Mouse (Mus musculus) stomach, postnatal 0 days (tissue): ENCODE measurements around the gene Olfr279. TPM values are rescaled to one million over a fixed set of nuclear protein-coding genes. Genes with fewer than 3 reads are reported as not detected.

Source experiments
- ATAC-seq: fragments of 200-750 bp; cut with Nextera tagmentation; 2 replicates; pipeline ENCODE4 v1.8.0; 2017; ENCODE audit not compliant: low FRiP score, low TSS enrichment
- DNase-seq: peaks from one replicate; pipeline ENCODE4 v3.0.0-alpha.2; 2016; ENCODE audit warnings: low spot score
- H3K27ac ChIP-seq: fragments of 300-500 bp; sonication (generic); replicated peaks from 2 replicates; pipeline ENCODE4 v1.5.1; 2014; ENCODE audit warnings: mild to moderate bottlenecking, control low read depth
- H3K27me3 ChIP-seq: fragments of 300-500 bp; sonication (generic); 2 replicates; pipeline ENCODE4 v1.6.1; 2014; ENCODE audit warnings: low read length; ENCODE audit not compliant: control insufficient read depth, insufficient read depth
- H3K36me3 ChIP-seq: fragments of 300-500 bp; sonication (generic); 2 replicates; pipeline ENCODE4 v1.6.1; 2014; ENCODE audit warnings: low read length, mixed read lengths; ENCODE audit not compliant: control insufficient read depth, insufficient read depth
- H3K4me1 ChIP-seq: fragments of 300-500 bp; sonication (generic); replicated peaks from 2 replicates; pipeline ENCODE4 v1.6.1; 2014; ENCODE audit warnings: antibody characterized with exemption; ENCODE audit not compliant: control insufficient read depth, insufficient read depth
- H3K4me2 ChIP-seq: fragments of 300-500 bp; sonication (generic); replicated peaks from 2 replicates; pipeline ENCODE4 v1.6.1; 2014; ENCODE audit warnings: low read depth, mild to moderate bottlenecking, control low read depth, moderate library complexity
- H3K4me3 ChIP-seq: fragments of 300-500 bp; sonication (generic); 2 replicates; pipeline ENCODE4 v1.5.1; 2014; ENCODE audit warnings: low read depth, low read length, control low read depth
- H3K9ac ChIP-seq: fragments of 300-500 bp; sonication (generic); 2 replicates; pipeline ENCODE4 v1.6.1; 2014; ENCODE audit warnings: mild to moderate bottlenecking, low read length, control low read depth, mixed read lengths
- H3K9me3 ChIP-seq: fragments of 300-500 bp; sonication (generic); 2 replicates; pipeline ENCODE4 v1.6.1; 2016; ENCODE audit warnings: low read length; ENCODE audit not compliant: control insufficient read depth
- CTCF ChIP-seq: IDR thresholded peaks from 2 replicates; pipeline ENCODE4 v1.5.1; 2016; ENCODE audit warnings: antibody characterized with exemption, low read depth, mild to moderate bottlenecking, moderate library complexity
- EP300 ChIP-seq: optimal IDR thresholded peaks from 2 replicates; pipeline ENCODE3; 2016; ENCODE audit warnings: antibody characterized with exemption
- WGBS: fragments of 180-500 bp; shearing (Covaris S2); extraction: QIAGEN DNeasy Blood & Tissue Kit; methylation state at CpG from one replicate; pipeline ENCODE4 v1.1.7; 2014; 5-methylcytosine and 5-hydroxymethylcytosine counted together
- microRNA-seq: library from miRNA; unstranded; fragments of <30 nt; microRNA quantifications from one replicate; pipeline ENCODE4, GENCODE M21; 2016
- polyA plus RNA-seq: library from polyadenylated mRNA; unstranded; fragments of >200 nt; fragmentation: Nextera tagmentation; extraction: Ambion mirVana; gene quantifications from 2 replicates; pipeline ENCODE4 v1.2.1, GENCODE M21; 2015

Gene Olfr279
- polyA plus RNA-seq, 1 experiment from 2014 or later: not detected

GRCm38 (mm10) chr15:98545151-98545550, 52.9 kb downstream of the Olfr279 start:
- Histone ChIP-seq H3K4me3 (no peak overlapping the region), H3K36me3 (peaks cover 25% of the 10 kb centered on the region)
- WGBS: 87% methylated on average over 3 of the region's 3 CpGs

GRCm38 (mm10) chr15:98546843-98547242, 54.6 kb downstream of the Olfr279 start:
- Histone ChIP-seq H3K36me3 (peaks cover 33% of the 10 kb centered on the region), H3K9ac (no peak overlapping the region), H3K4me3 (no peak overlapping the region), H3K27me3 (no peaks in the 10 kb centered on the region), H3K9me3 (no peaks in the 10 kb centered on the region), H3K27ac (no peak overlapping the region), H3K4me1 (no peaks in the 10 kb centered on the region), H3K4me2 (no peak overlapping the region)
- WGBS: 91% methylated on average over 5 of the region's 5 CpGs
- ATAC-seq (no peak), DNase-seq (no peak)
- TF ChIP-seq EP300: no peak
- TF ChIP-seq CTCF: no peak

More at GRCm38 (mm10) chr15:98545151-98545550, 52.9 kb downstream of the Olfr279 start:
- Histone ChIP-seq H3K9me3 (no peaks in the 10 kb centered on the region), H3K9ac (no peak overlapping the region), H3K27ac (no peak overlapping the region), H3K4me1 (no peaks in the 10 kb centered on the region), H3K4me2 (no peak overlapping the region), H3K27me3 (no peaks in the 10 kb centered on the region)
- TF ChIP-seq CTCF: no peak
- no peak for TF ChIP-seq EP300
- DNase-seq (no peak), ATAC-seq (no peak)

Small RNA genes within 50 kb of the gene (microRNA-seq; reads per million reads assigned to microRNA genes)
- gene Mir1291: not detected

Other genes starting within 250 kb of the Olfr279 start
- not detected in 2 replicates for gene H1fnt, start 235.1 kb upstream of the Olfr279 start, polyA plus RNA-seq
- gene Zfp641, start 196.2 kb upstream of the Olfr279 start, polyA plus RNA-seq: 0.22 and 0.30 TPM in 2 replicates
- gene Olfr285, start 175.0 kb upstream of the Olfr279 start, polyA plus RNA-seq: not detected in 2 replicates
- gene Olfr284, start 151.4 kb upstream of the Olfr279 start, polyA plus RNA-seq: not detected in 2 replicates
- not detected in 2 replicates for gene Olfr283, start 111.5 kb upstream of the Olfr279 start, polyA plus RNA-seq
- gene Olfr282, start 61.2 kb upstream of the Olfr279 start, polyA plus RNA-seq: not detected in 2 replicates
- gene Olfr281, start 39.8 kb upstream of the Olfr279 start, polyA plus RNA-seq: not detected in 2 replicates
- not detected in 2 replicates for gene OR5BS1P, start 22.5 kb upstream of the Olfr279 start, polyA plus RNA-seq
- gene Lalba, start 9.7 kb upstream of the Olfr279 start, polyA plus RNA-seq: 0.42 and 0.70 TPM in 2 replicates
- gene Kansl2, start 41.9 kb downstream of the Olfr279 start, polyA plus RNA-seq: 44.3 and 44.9 TPM in 2 replicates
- gene Ccnt1, start 78.5 kb downstream of the Olfr279 start, polyA plus RNA-seq: 20.8 and 23.9 TPM in 2 replicates
- gene 4930415O20Rik, start 78.6 kb downstream of the Olfr279 start, polyA plus RNA-seq: 0.19 and 0.36 TPM in 2 replicates
- gene Adcy6, start 117.7 kb downstream of the Olfr279 start, polyA plus RNA-seq: 9.0 and 9.5 TPM in 2 replicates
- gene Cacnb3, start 138.4 kb downstream of the Olfr279 start, polyA plus RNA-seq: 15.1 and 17.6 TPM in 2 replicates
- gene Ddx23, start 170.5 kb downstream of the Olfr279 start, polyA plus RNA-seq: 8.2 and 10.3 TPM in 2 replicates
- 0.35 and 0.46 TPM in 2 replicates for gene Rnd1, start 185.1 kb downstream of the Olfr279 start, polyA plus RNA-seq
- gene Ccdc65, start 215.8 kb downstream of the Olfr279 start, polyA plus RNA-seq: 0.70 and 0.76 TPM in 2 replicates
- gene Fkbp11, start 235.8 kb downstream of the Olfr279 start, polyA plus RNA-seq: 117 and 127 TPM in 2 replicates